Mouse (Mus musculus) fat pad, adult 2 months (tissue): ENCODE data around the gene Herc3.
A peak's percentile ranks its signal among the peaks of the same experiment; 100 is the strongest.
"Not testable (repeated sequence)": the region's sequence is repeated elsewhere in the genome, so short reads cannot be mapped to it uniquely, and the experiment has no call there.

Source experiments
- DNase-seq: peaks from one replicate; pipeline ENCODE4 v3.0.0-alpha.2; 2011; ENCODE audit warnings: low read depth, low spot score; ENCODE audit errors: extremely low read depth

The Herc3 gene

GRCm38 (mm10) chr6:58831232-58832009, at the start of gene Herc3:
Gene Herc3, plus strand, starts transcription at chr6:58831465.
- DNase-seq, result no peak

- DNase-seq, result no peak
Measured at GRCm38 (mm10) chr6:58801394-58801793, 29.9 kb upstream of the Herc3 start.

- DNase-seq, result no peak
Measured at GRCm38 (mm10) chr6:58814381-58814780, 16.9 kb upstream of the Herc3 start.

GRCm38 (mm10) chr6:58817037-58817436, 14.2 kb upstream of the Herc3 start:
- DNase-seq, result not testable (repeated sequence)

- no peak for DNase-seq
Measured at GRCm38 (mm10) chr6:58825619-58826018, 5.6 kb upstream of the Herc3 start.

- DNase-seq, result no peak
Measured at GRCm38 (mm10) chr6:58826089-58826488, 5.2 kb upstream of the Herc3 start.

GRCm38 (mm10) chr6:58828582-58828981, 2.7 kb upstream of the Herc3 start:
- DNase-seq, result no peak

GRCm38 (mm10) chr6:58830840-58831231, 429 bp upstream of the Herc3 start:
- DNase-seq, result no peak

- no peak for DNase-seq
Measured at GRCm38 (mm10) chr6:58832591-58833018, 1.3 kb downstream of the Herc3 start.

GRCm38 (mm10) chr6:58834470-58834869, 3.2 kb downstream of the Herc3 start:
- DNase-seq, result no peak

- DNase-seq, result no peak
Measured at GRCm38 (mm10) chr6:58835591-58835990, 4.3 kb downstream of the Herc3 start.

GRCm38 (mm10) chr6:58836476-58836875, 5.2 kb downstream of the Herc3 start:
- peak; percentile 51 for DNase-seq

- DNase-seq, result no peak
Measured at GRCm38 (mm10) chr6:58837917-58838316, 6.7 kb downstream of the Herc3 start.

- no peak for DNase-seq
Measured at GRCm38 (mm10) chr6:58841208-58841607, 9.9 kb downstream of the Herc3 start.

GRCm38 (mm10) chr6:58842186-58842585, 10.9 kb downstream of the Herc3 start:
- DNase-seq, result no peak

- DNase-seq, result no peak
Measured at GRCm38 (mm10) chr6:58843580-58843979, 12.3 kb downstream of the Herc3 start.

- DNase-seq, result no peak
Measured at GRCm38 (mm10) chr6:58844188-58844822, 13.0 kb downstream of the Herc3 start.

GRCm38 (mm10) chr6:58846850-58847692, 15.8 kb downstream of the Herc3 start:
- no peak for DNase-seq

GRCm38 (mm10) chr6:58847836-58848235, 16.6 kb downstream of the Herc3 start:
- peak; percentile 52 for DNase-seq

- no peak for DNase-seq
Measured at GRCm38 (mm10) chr6:58849356-58849755, 18.1 kb downstream of the Herc3 start.

- no peak for DNase-seq
Measured at GRCm38 (mm10) chr6:58855676-58856367, 24.6 kb downstream of the Herc3 start.
